Mouse (Mus musculus): Measurements from ENCODE around the gene Znrf1. TPM values are rescaled to one million over a fixed set of nuclear protein-coding genes. Genes with fewer than 3 reads are reported as not detected.

Znrf1 gene
- total and polyA plus RNA-seq, 3 experiments, result 9.3 to 21.2 (median 9.5) TPM

- TF ChIP-seq MAX (IDR thresholded peaks at IDR 0.05; ENCODE audit: low read length), result no peak
- TF ChIP-seq POLR2A (IDR thresholded peaks at IDR 0.05; ENCODE audit: low read depth, low read length), result no peak
- TF ChIP-seq CHD2 (IDR thresholded peaks at IDR 0.05; ENCODE audit: low read length), result no peak
- no peak for TF ChIP-seq MXI1 (IDR thresholded peaks at IDR 0.05; ENCODE audit: low read depth, low read length)
- TF ChIP-seq JUN (IDR thresholded peaks at IDR 0.05; ENCODE audit: insufficient read depth, low read depth, low read length), result no peak
- TF ChIP-seq RCOR1 (conservative IDR thresholded peaks at IDR 0.05; ENCODE audit: low read depth, low read length), result no peak
- no peak for TF ChIP-seq ZNF384 (IDR thresholded peaks at IDR 0.05; ENCODE audit: low read depth, low read length)
- no peak for TF ChIP-seq ETS1 (conservative IDR thresholded peaks at IDR 0.05; ENCODE audit: low read depth, low read length)
- Histone ChIP-seq H3K36me3 (replicated peaks in 1 of 2; ENCODE audit: control insufficient read depth in 1 of 2, insufficient read depth in 1 of 2, low read length in 1 of 2) (peaks cover 0 to 7% of the 10 kb centered on the region in 2 experiments), H3K27ac (ENCODE audit: insufficient read depth, low read depth) (no peak overlapping the region), H3K4me3 (replicated peaks in 1 of 3; ENCODE audit: low read depth in 2 of 3, low read length in 2 of 3, poor library complexity in 1 of 3) (no peak overlapping the region), H3K9ac (ENCODE audit: insufficient read depth, low read depth) (no peak overlapping the region), H3K4me2 (ENCODE audit: insufficient read depth, low read depth, poor library complexity, severe bottlenecking) (no peak overlapping the region), H3K9me3 (replicated peaks; ENCODE audit: low read length) (peaks cover 3% of the 10 kb centered on the region), H3K4me1 (ENCODE audit: control insufficient read depth in 1 of 2, insufficient read depth in 2 of 2) (peaks cover 5 to 63% of the 10 kb centered on the region in 2 experiments; a peak in 3 of 4 replicates), H3K79me2 (replicated peaks; ENCODE audit: control insufficient read depth, extremely low read depth, insufficient read depth, poor library complexity, severe bottlenecking) (no peaks in the 10 kb centered on the region), H3K27me3 (replicated peaks) (no peaks in the 10 kb centered on the region)
- dilution Hi-C loops (cut with MboI; ENCODE audit: extremely low pct_ligation_motif_present, extremely low pct_unique_long_range_greater_than_20kb, low sequenced_read_pairs) (no loop called here), in situ Hi-C loops (cut with MboI; ENCODE audit: low pct_ligation_motif_present, low pct_unique_long_range_greater_than_20kb, low sequenced_read_pairs) (no loop called here)
- no peak for DNase-seq (ENCODE audit: extremely low read depth)
These were observed 35.8 kb downstream of the Znrf1 start for GRCm38 (mm10) chr8:111571661-111572060.

GRCm38 (mm10) chr8:111572431-111572830 is 36.5 kb downstream of the Znrf1 start:
- no peaks in the 10 kb centered on the region for H3K79me2 ChIP-seq (replicated peaks; ENCODE audit: control insufficient read depth, extremely low read depth, insufficient read depth, poor library complexity, severe bottlenecking)
- H3K4me1 ChIP-seq (ENCODE audit: control insufficient read depth in 1 of 2, insufficient read depth in 2 of 2), result peaks cover 5 to 65% of the 10 kb centered on the region in 2 experiments; a peak in 3 of 4 replicates
- TF ChIP-seq NRF1 (IDR thresholded peaks at IDR 0.05; ENCODE audit: low read depth, low read length), result no peak
- no peak for TF ChIP-seq MAX (IDR thresholded peaks at IDR 0.05; ENCODE audit: low read length)
- no peak for TF ChIP-seq ETS1 (conservative IDR thresholded peaks at IDR 0.05; ENCODE audit: low read depth, low read length)
- TF ChIP-seq RAD21 (IDR thresholded peaks at IDR 0.05; ENCODE audit: low read depth, low read length), result no peak
- no peak for TF ChIP-seq MYC (IDR thresholded peaks at IDR 0.05; ENCODE audit: low read depth, low read length)
- TF ChIP-seq MAFK (IDR thresholded peaks at IDR 0.05; ENCODE audit: insufficient replicate concordance, low read length), result no peak
- no peak for TF ChIP-seq ZNF384 (IDR thresholded peaks at IDR 0.05; ENCODE audit: low read depth, low read length)
- TF ChIP-seq CHD2 (IDR thresholded peaks at IDR 0.05; ENCODE audit: low read length), result no peak
- no peak for TF ChIP-seq TBP (conservative IDR thresholded peaks at IDR 0.05; ENCODE audit: low read depth, low read length)
- no peak for TF ChIP-seq ZMIZ1 (IDR thresholded peaks at IDR 0.05; ENCODE audit: low read depth, low read length)
- TF ChIP-seq USF1 (IDR thresholded peaks at IDR 0.05; ENCODE audit: low read depth, low read length), result no peak
- no peak for TF ChIP-seq SMC3 (IDR thresholded peaks at IDR 0.05; ENCODE audit: low read depth, low read length)
- no peak for TF ChIP-seq RCOR1 (conservative IDR thresholded peaks at IDR 0.05; ENCODE audit: low read depth, low read length)
- TF ChIP-seq ELF1 (IDR thresholded peaks at IDR 0.05; ENCODE audit: low read depth, low read length), result no peak
- no peak for TF ChIP-seq NELFE (IDR thresholded peaks at IDR 0.05; ENCODE audit: low read depth, low read length)
- TF ChIP-seq IRF4 (IDR thresholded peaks at IDR 0.05; ENCODE audit: low read depth, low read length), result no peak
- TF ChIP-seq MEF2A (IDR thresholded peaks at IDR 0.05; ENCODE audit: borderline replicate concordance, low read depth, low read length), result no peak
- TF ChIP-seq HCFC1 (IDR thresholded peaks at IDR 0.05; ENCODE audit: low read depth, low read length), result no peak
- TF ChIP-seq TCF12 (IDR thresholded peaks at IDR 0.05; ENCODE audit: low read depth, low read length), result no peak
- H3K4me3 ChIP-seq (replicated peaks in 1 of 3; ENCODE audit: low read depth in 2 of 3, low read length in 2 of 3, poor library complexity in 1 of 3), result no peak overlapping the region
- H3K36me3 ChIP-seq (replicated peaks in 1 of 2; ENCODE audit: control insufficient read depth in 1 of 2, insufficient read depth in 1 of 2, low read length in 1 of 2), result peaks cover 0 to 10% of the 10 kb centered on the region in 2 experiments
- H3K4me2 ChIP-seq (ENCODE audit: insufficient read depth, low read depth, poor library complexity, severe bottlenecking), result no peak overlapping the region
- in situ Hi-C loops (cut with MboI; ENCODE audit: low pct_ligation_motif_present, low pct_unique_long_range_greater_than_20kb, low sequenced_read_pairs), result no loop called here
- dilution Hi-C loops (cut with MboI; ENCODE audit: extremely low pct_ligation_motif_present, extremely low pct_unique_long_range_greater_than_20kb, low sequenced_read_pairs), result no loop called here
- H3K27ac ChIP-seq (ENCODE audit: insufficient read depth, low read depth), result no peak overlapping the region
- no peak overlapping the region for H3K9ac ChIP-seq (ENCODE audit: insufficient read depth, low read depth)
- H3K27me3 ChIP-seq (replicated peaks), result no peaks in the 10 kb centered on the region
- peaks cover 3% of the 10 kb centered on the region for H3K9me3 ChIP-seq (replicated peaks; ENCODE audit: low read length)
- DNase-seq (ENCODE audit: extremely low read depth), result no peak
